10 mouse cellular contexts compared by ENCODE assay signal in the genomic region with DNA sequence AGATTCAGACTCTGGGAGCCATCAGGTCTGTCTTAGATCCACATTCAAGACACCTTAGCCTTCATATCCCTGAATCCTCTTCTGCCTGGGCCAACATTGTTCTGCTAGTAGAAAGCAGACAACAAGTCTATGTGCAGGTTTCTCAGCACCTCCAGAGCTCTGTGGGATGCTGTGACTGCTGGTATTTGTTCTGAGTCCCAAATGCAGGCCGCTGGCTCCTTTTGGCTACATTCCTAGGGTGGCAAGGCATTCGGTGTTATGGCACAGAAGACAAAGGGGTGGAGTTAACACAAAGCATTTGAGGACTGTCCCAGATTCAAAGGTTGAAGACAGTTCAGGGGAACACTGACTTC.
DNase-seq lines count a peak whose midpoint lies in the region; ATAC-seq and TF ChIP-seq lines count a peak whose summit lies in the region.
"Had no signal": no experiment of that assay in that cellular context is flagged by ENCODE, and none has a peak within 500 bp of the region (broad histone marks: within the 10 kb centered on the region; RNA-seq: fewer than 3 reads in every experiment).

No protein-coding gene starts in this region.

- no peak overlapping the region for H3K4me2 ChIP-seq in kidney, embryonic 15.5 days
- no peak overlapping the region for H3K4me2 ChIP-seq in lung, postnatal 0 days (replicated peaks; ENCODE audit: low read depth, low read length)
- no peak overlapping the region for H3K4me2 ChIP-seq in midbrain, embryonic 15.5 days
- H3K4me2 ChIP-seq: embryonic facial prominence, embryonic 13.5 days; midbrain, embryonic 12.5 days had no signal

- TF ChIP-seq EP300 in lung, postnatal 0 days (IDR thresholded peaks at IDR 0.05) = no peak

- H3K27ac ChIP-seq in kidney, embryonic 15.5 days = no peak overlapping the region
- peak overlapping the region; percentile 87 for H3K27ac ChIP-seq in brown adipose tissue, adult 24 weeks (replicated peaks; ENCODE audit: low read depth, low read length)
- peak overlapping the region; percentile 51 for H3K27ac ChIP-seq in lung, postnatal 0 days (ENCODE audit: low read length)
- H3K27ac ChIP-seq in midbrain, embryonic 15.5 days = no peak overlapping the region
- H3K27ac ChIP-seq: embryonic facial prominence, embryonic 13.5 days; limb, embryonic 10.5 days; midbrain, embryonic 12.5 days had no signal

- no peak for ATAC-seq in kidney, embryonic 15.5 days (replicated peaks; ENCODE audit: low FRiP score)
- no peak for ATAC-seq in lung, postnatal 0 days
- ATAC-seq in midbrain, embryonic 15.5 days (replicated peaks) = no peak

- WGBS in kidney, embryonic 15.5 days = 59% methylated on average over 2 of the region's 2 CpGs
- WGBS in lung, postnatal 0 days = 45% methylated on average over 2 of the region's 2 CpGs
- 63% methylated on average over 2 of the region's 2 CpGs for WGBS in midbrain, embryonic 15.5 days

- peak; percentile 36 for DNase-seq in kidney, adult 9 months
- DNase-seq in cerebellum, postnatal 14 days = peak; percentile 41 to 47
- DNase-seq in lung, postnatal 0 days (ENCODE audit: low spot score) = no peak
- no peak for DNase-seq in frontal cortex, postnatal 36 days (ENCODE audit: low spot score in 2 of 2)

- H3K27me3 ChIP-seq in kidney, embryonic 15.5 days = no peaks in the 10 kb centered on the region
- H3K27me3 ChIP-seq in lung, postnatal 0 days (replicated peaks; ENCODE audit: insufficient read depth, low read length) = no peaks in the 10 kb centered on the region
- no peaks in the 10 kb centered on the region for H3K27me3 ChIP-seq in midbrain, embryonic 15.5 days (replicated peaks)
- H3K27me3 ChIP-seq: embryonic facial prominence, embryonic 13.5 days; midbrain, embryonic 12.5 days had no signal

- no peak overlapping the region for H3K4me3 ChIP-seq in kidney, embryonic 15.5 days (replicated peaks)
- no peak overlapping the region for H3K4me3 ChIP-seq in brown adipose tissue, adult 24 weeks (ENCODE audit: insufficient read depth, low read depth, low read length)
- H3K4me3 ChIP-seq in lung, postnatal 0 days (ENCODE audit: low read depth, low read length) = no peak overlapping the region
- H3K4me3 ChIP-seq in midbrain, embryonic 15.5 days = no peak overlapping the region
- H3K4me3 ChIP-seq: embryonic facial prominence, embryonic 13.5 days; limb, embryonic 10.5 days; midbrain, embryonic 12.5 days had no signal

- H3K36me3 ChIP-seq in kidney, embryonic 15.5 days = no peaks in the 10 kb centered on the region
- no peaks in the 10 kb centered on the region for H3K36me3 ChIP-seq in lung, postnatal 0 days (ENCODE audit: insufficient read depth, low read length)
- H3K36me3 ChIP-seq in midbrain, embryonic 15.5 days (replicated peaks) = no peaks in the 10 kb centered on the region
- H3K36me3 ChIP-seq: embryonic facial prominence, embryonic 13.5 days; limb, embryonic 10.5 days; midbrain, embryonic 12.5 days had no signal

- H3K4me1 ChIP-seq in kidney, embryonic 15.5 days = peaks cover 9% of the 10 kb centered on the region
- peaks cover 56% of the 10 kb centered on the region for H3K4me1 ChIP-seq in brown adipose tissue, adult 24 weeks (ENCODE audit: control insufficient read depth, insufficient read depth, insufficient read length, low read length)
- H3K4me1 ChIP-seq in lung, postnatal 0 days (ENCODE audit: insufficient read depth, low read depth, low read length) = peaks cover 15% of the 10 kb centered on the region; the same call in 1 of the 2 replicates
- 0 out of 2 replicates have a peak, but pooled peaks cover 4% of the 10 kb centered on the region for H3K4me1 ChIP-seq in midbrain, embryonic 15.5 days

- no peak for TF ChIP-seq CTCF in lung, postnatal 0 days (IDR thresholded peaks at IDR 0.05)

- H3K9ac ChIP-seq in kidney, embryonic 15.5 days = no peak overlapping the region
- no peak overlapping the region for H3K9ac ChIP-seq in lung, postnatal 0 days (replicated peaks; ENCODE audit: low read depth)
- no peak overlapping the region for H3K9ac ChIP-seq in midbrain, embryonic 15.5 days
- H3K9ac ChIP-seq: embryonic facial prominence, embryonic 13.5 days; midbrain, embryonic 12.5 days had no signal

- no peaks in the 10 kb centered on the region for H3K9me3 ChIP-seq in kidney, embryonic 15.5 days (replicated peaks)
- H3K9me3 ChIP-seq in lung, postnatal 0 days (ENCODE audit: low read length) = no peaks in the 10 kb centered on the region
- H3K9me3 ChIP-seq in midbrain, embryonic 15.5 days = no peaks in the 10 kb centered on the region
- H3K9me3 ChIP-seq: embryonic facial prominence, embryonic 13.5 days; limb, embryonic 10.5 days; midbrain, embryonic 12.5 days had no signal

Comparison
In these comparisons a context has a peak if more than half of its experiments do, and no peak if none do; other contexts are left out.
1. DNase-seq: peak in kidney, adult 9 months (single experiment) and cerebellum, postnatal 14 days (2 of 2); none in lung, postnatal 0 days (single experiment) and frontal cortex, postnatal 36 days (0 of 2).
2. H3K27ac ChIP-seq: peak in brown adipose tissue, adult 24 weeks (single experiment) and lung, postnatal 0 days (single experiment); none in kidney, embryonic 15.5 days (single experiment) and midbrain, embryonic 15.5 days (single experiment).